Mouse (Mus musculus): ENCODE measurements at regions not wholly inside any gene's neighbourhood (a gene's known extent, or its start where the extent isn't known, plus 50 kb on each side); places are given as distances from the start of the nearest gene placed in this dataset.

- Histone ChIP-seq H3K27ac (ENCODE audit: low read length) (no peak overlapping the region), H3K9ac (ENCODE audit: low read length) (no peak overlapping the region), H3K9me3 (replicated peaks; ENCODE audit: control insufficient read depth, low read length) (no peaks in the 10 kb centered on the region), H3K4me2 (ENCODE audit: low read depth, low read length) (no peak overlapping the region), H3K4me3 (ENCODE audit: low read length) (no peak overlapping the region), H3K36me3 (ENCODE audit: control insufficient read depth, insufficient read depth) (no peaks in the 10 kb centered on the region), H3K4me1 (ENCODE audit: control insufficient read depth, insufficient read depth, low read length) (no peaks in the 10 kb centered on the region), H3K27me3 (ENCODE audit: control insufficient read depth, insufficient read depth, low read length) (peaks cover 8% of the 10 kb centered on the region)
- ATAC-seq (replicated peaks; ENCODE audit: extremely low read depth, insufficient read depth, low FRiP score), result no peak
- WGBS, result 66% methylated on average over 5 of the region's 5 CpGs
Observed at GRCm38 (mm10) chrX:140269742-140270457, 72.2 kb upstream of the Frmpd3 start.

DNA sequence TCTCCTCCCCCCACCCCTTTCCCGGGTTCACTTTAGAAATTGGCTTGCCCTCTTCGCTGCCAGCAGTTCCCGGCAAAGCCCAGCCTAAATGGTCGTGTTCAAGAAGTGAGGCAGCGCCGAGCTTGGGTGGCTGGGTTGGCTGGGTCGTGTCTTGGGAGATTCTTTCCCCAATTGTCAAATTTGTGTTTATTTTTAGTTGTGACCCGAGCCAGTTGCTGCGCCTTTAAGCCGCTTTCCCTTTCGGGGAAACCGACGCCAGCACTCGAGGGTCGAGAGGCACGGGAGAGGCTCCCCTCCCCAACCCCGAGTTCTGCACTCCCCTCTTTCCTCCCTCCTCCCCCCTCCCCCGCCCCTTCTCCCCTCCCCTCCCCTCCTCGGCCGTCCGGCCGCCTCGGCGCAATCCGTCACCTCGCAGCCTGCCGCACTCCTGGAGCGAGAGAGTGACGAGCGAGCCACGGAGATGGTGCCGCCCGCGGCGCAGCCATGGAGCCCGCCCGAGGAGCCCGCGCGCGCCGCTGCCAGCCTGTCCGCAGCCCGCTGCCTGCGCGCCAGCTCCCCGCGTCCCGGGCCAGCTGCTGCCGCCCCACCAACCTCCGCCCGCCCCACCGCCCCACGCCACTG, 64.6 kb upstream of the Frmpd3 start:
- Histone ChIP-seq H3K4me3 (ENCODE audit: low read length) (peak overlapping the region; percentile 61), H3K9me3 (replicated peaks; ENCODE audit: control insufficient read depth, low read length) (no peaks in the 10 kb centered on the region), H3K4me1 (ENCODE audit: control insufficient read depth, insufficient read depth, low read length) (no peaks in the 10 kb centered on the region; the same call in 1 of the 2 replicates), H3K27ac (ENCODE audit: low read length) (no peak overlapping the region), H3K9ac (ENCODE audit: low read length) (peak overlapping the region; percentile 42; the same call in 1 of the 2 replicates), H3K27me3 (ENCODE audit: control insufficient read depth, insufficient read depth, low read length) (peaks cover 55% of the 10 kb centered on the region), H3K36me3 (ENCODE audit: control insufficient read depth, insufficient read depth) (no peaks in the 10 kb centered on the region), H3K4me2 (ENCODE audit: low read depth, low read length) (peak overlapping the region; percentile 84)
- WGBS, result 21% methylated on average over 36 of the region's 54 CpGs
- no peak for ATAC-seq (replicated peaks; ENCODE audit: extremely low read depth, insufficient read depth, low FRiP score)

GRCm38 (mm10) chrX:140277978-140278729, 63.9 kb upstream of the Frmpd3 start:
- Histone ChIP-seq H3K9me3 (replicated peaks; ENCODE audit: control insufficient read depth, low read length) (no peaks in the 10 kb centered on the region), H3K9ac (ENCODE audit: low read length) (peak overlapping the region; percentile 42; the same call in 1 of the 2 replicates), H3K27ac (ENCODE audit: low read length) (no peak overlapping the region), H3K4me3 (ENCODE audit: low read length) (peak overlapping the region; percentile 61), H3K27me3 (ENCODE audit: control insufficient read depth, insufficient read depth, low read length) (peaks cover 55% of the 10 kb centered on the region), H3K36me3 (ENCODE audit: control insufficient read depth, insufficient read depth) (no peaks in the 10 kb centered on the region), H3K4me1 (ENCODE audit: control insufficient read depth, insufficient read depth, low read length) (no peaks in the 10 kb centered on the region; the same call in 1 of the 2 replicates), H3K4me2 (ENCODE audit: low read depth, low read length) (peak overlapping the region; percentile 84)
- 12% methylated on average over 48 of the region's 69 CpGs for WGBS
- no peak for ATAC-seq (replicated peaks; ENCODE audit: extremely low read depth, insufficient read depth, low FRiP score)

DNA sequence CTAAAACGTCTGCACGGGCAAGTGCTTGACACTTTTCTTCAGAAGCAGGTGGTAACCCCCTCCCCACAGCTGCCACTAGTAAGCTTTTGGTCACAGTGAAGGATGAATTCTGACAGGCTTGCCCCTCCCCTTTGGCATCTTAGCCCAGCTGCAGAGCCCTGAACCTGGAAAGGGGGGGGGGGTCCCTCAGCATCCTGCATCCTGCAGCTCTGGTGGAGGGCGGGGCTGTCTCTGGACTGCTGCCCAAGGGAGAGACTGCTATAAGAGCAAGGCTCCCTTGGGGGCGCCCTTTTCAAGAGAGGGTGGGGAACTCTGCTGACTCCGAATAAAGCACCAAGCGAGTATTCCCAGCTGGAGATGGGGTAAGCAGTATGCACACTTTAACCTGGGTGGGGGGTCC, 62.8 kb upstream of the Frmpd3 start:
- no peak overlapping the region for H3K4me3 ChIP-seq (ENCODE audit: low read length)
- no peak for ATAC-seq (replicated peaks; ENCODE audit: extremely low read depth, insufficient read depth, low FRiP score)
- H3K27ac ChIP-seq (ENCODE audit: low read length), result no peak overlapping the region
- H3K9ac ChIP-seq (ENCODE audit: low read length), result no peak overlapping the region
- H3K4me1 ChIP-seq (ENCODE audit: control insufficient read depth, insufficient read depth, low read length), result no peaks in the 10 kb centered on the region; the same call in 1 of the 2 replicates
- 17% methylated on average over 6 of the region's 6 CpGs for WGBS
- H3K27me3 ChIP-seq (ENCODE audit: control insufficient read depth, insufficient read depth, low read length), result peaks cover 53% of the 10 kb centered on the region
- no peaks in the 10 kb centered on the region for H3K9me3 ChIP-seq (replicated peaks; ENCODE audit: control insufficient read depth, low read length)
- no peaks in the 10 kb centered on the region for H3K36me3 ChIP-seq (ENCODE audit: control insufficient read depth, insufficient read depth)
- no peak overlapping the region for H3K4me2 ChIP-seq (ENCODE audit: low read depth, low read length)

GRCm38 (mm10) chrX:140280016-140280415, 62.0 kb upstream of the Frmpd3 start:
- peak overlapping the region; percentile 7 for H3K4me3 ChIP-seq (ENCODE audit: low read length)
- no peaks in the 10 kb centered on the region for H3K36me3 ChIP-seq (ENCODE audit: control insufficient read depth, insufficient read depth)
- no peak overlapping the region for H3K27ac ChIP-seq (ENCODE audit: low read length)
- ATAC-seq (replicated peaks; ENCODE audit: extremely low read depth, insufficient read depth, low FRiP score), result no peak
- peaks cover 51% of the 10 kb centered on the region for H3K27me3 ChIP-seq (ENCODE audit: control insufficient read depth, insufficient read depth, low read length)
- H3K9me3 ChIP-seq (replicated peaks; ENCODE audit: control insufficient read depth, low read length), result no peaks in the 10 kb centered on the region
- no peak overlapping the region for H3K9ac ChIP-seq (ENCODE audit: low read length)
- peak overlapping the region; percentile 24 for H3K4me2 ChIP-seq (ENCODE audit: low read depth, low read length)
- WGBS, result 13% methylated on average over 12 of the region's 12 CpGs
- H3K4me1 ChIP-seq (ENCODE audit: control insufficient read depth, insufficient read depth, low read length), result no peaks in the 10 kb centered on the region; the same call in 1 of the 2 replicates
